ENCODE assay signal across 13 mouse cellular contexts in genomic region chr5:17877044-17877443, GRCm38 (mm10). TPM values are rescaled to one million over a fixed set of nuclear protein-coding genes. Genes with fewer than 3 reads are reported as not detected.
DNase-seq lines count a peak whose midpoint lies in the region; ATAC-seq and TF ChIP-seq lines count a peak whose summit lies in the region.
"Had no signal": no experiment of that assay in that cellular context is flagged by ENCODE, and none has a peak within 500 bp of the region (broad histone marks: within the 10 kb centered on the region; RNA-seq: fewer than 3 reads in every experiment).

No protein-coding gene starts in this region.

- WGBS in heart, embryonic 14.5 days = 21% methylated on average over 7 of the region's 7 CpGs
- WGBS in heart, embryonic 11.5 days (ENCODE audit: insufficient replicate concordance) = 33% methylated on average over 7 of the region's 7 CpGs
- 49% methylated on average over 7 of the region's 7 CpGs for WGBS in liver, embryonic 12.5 days (ENCODE audit: insufficient replicate concordance)
- WGBS in forebrain, embryonic 15.5 days = 90% methylated on average over 7 of the region's 7 CpGs

- DNase-seq in testis, postnatal 14 days (ENCODE audit: low spot score) = no peak
- DNase-seq in layer of hippocampus, postnatal 25 days (ENCODE audit: extremely low spot score in 1 of 2, low spot score in 1 of 2) = no peak
- DNase-seq in kidney, adult 11 months = no peak
- DNase-seq: cerebellum, postnatal 10 days; right cerebral cortex, postnatal 14 days; thymus, postnatal 25 days had no signal

- no peak overlapping the region; the same call in 1 of the 2 replicates for H3K4me2 ChIP-seq in heart, embryonic 14.5 days (ENCODE audit: low read length)
- no peak overlapping the region for H3K4me2 ChIP-seq in heart, embryonic 11.5 days
- H3K4me2 ChIP-seq in liver, embryonic 12.5 days = no peak overlapping the region
- H3K4me2 ChIP-seq in forebrain, embryonic 15.5 days (replicated peaks) = no peak overlapping the region
- H3K4me2 ChIP-seq: forebrain, embryonic 13.5 days had no signal

- no peaks in the 10 kb centered on the region for H3K36me3 ChIP-seq in heart, embryonic 14.5 days (ENCODE audit: control insufficient read depth, insufficient read depth, low read length)
- H3K36me3 ChIP-seq in heart, embryonic 11.5 days (ENCODE audit: control insufficient read depth, insufficient read depth, low read length) = no peaks in the 10 kb centered on the region
- H3K36me3 ChIP-seq in testis, adult 2 months (ENCODE audit: control insufficient read depth, insufficient read depth, low read length) = no peaks in the 10 kb centered on the region
- H3K36me3 ChIP-seq in liver, embryonic 12.5 days = no peaks in the 10 kb centered on the region
- no peaks in the 10 kb centered on the region for H3K36me3 ChIP-seq in forebrain, embryonic 15.5 days
- H3K36me3 ChIP-seq: midbrain, embryonic 10.5 days had no signal

- no peak for ATAC-seq in heart, embryonic 14.5 days (ENCODE audit: insufficient number of reproducible peaks, insufficient read depth, low FRiP score, low read depth)
- no peak for ATAC-seq in heart, embryonic 11.5 days (replicated peaks; ENCODE audit: insufficient number of reproducible peaks, low FRiP score, low TSS enrichment)
- peak; percentile 70 for ATAC-seq in liver, embryonic 12.5 days
- ATAC-seq in forebrain, embryonic 15.5 days (replicated peaks) = no peak
- ATAC-seq: forebrain, embryonic 13.5 days had no signal

- H3K4me3 ChIP-seq in heart, embryonic 14.5 days (ENCODE audit: control insufficient read depth in 1 of 2, insufficient read depth in 1 of 2, low read depth in 1 of 2, low read length in 2 of 2) = no peak overlapping the region
- H3K4me3 ChIP-seq in heart, embryonic 11.5 days (ENCODE audit: low read depth, low read length) = no peak overlapping the region
- H3K4me3 ChIP-seq in testis, adult 2 months (ENCODE audit: control insufficient read depth, low read depth, low read length) = no peak overlapping the region
- no peak overlapping the region for H3K4me3 ChIP-seq in liver, embryonic 12.5 days
- H3K4me3 ChIP-seq in forebrain, embryonic 15.5 days = no peak overlapping the region
- H3K4me3 ChIP-seq: forebrain, embryonic 13.5 days; midbrain, embryonic 10.5 days had no signal

- H3K9ac ChIP-seq in heart, embryonic 14.5 days (ENCODE audit: low read length) = no peak overlapping the region
- no peak overlapping the region for H3K9ac ChIP-seq in heart, embryonic 11.5 days (ENCODE audit: low read depth, low read length)
- no peak overlapping the region for H3K9ac ChIP-seq in liver, embryonic 12.5 days
- no peak overlapping the region for H3K9ac ChIP-seq in forebrain, embryonic 15.5 days (replicated peaks)
- H3K9ac ChIP-seq: forebrain, embryonic 13.5 days had no signal

- H3K9me3 ChIP-seq in heart, embryonic 14.5 days (ENCODE audit: control insufficient read depth, low read length) = no peaks in the 10 kb centered on the region
- H3K9me3 ChIP-seq in heart, embryonic 11.5 days (replicated peaks; ENCODE audit: control insufficient read depth, low read length) = no peaks in the 10 kb centered on the region
- no peaks in the 10 kb centered on the region for H3K9me3 ChIP-seq in liver, embryonic 12.5 days (replicated peaks)
- no peaks in the 10 kb centered on the region for H3K9me3 ChIP-seq in forebrain, embryonic 15.5 days
- H3K9me3 ChIP-seq: forebrain, embryonic 13.5 days; midbrain, embryonic 10.5 days had no signal

- H3K27me3 ChIP-seq in heart, embryonic 14.5 days (ENCODE audit: control insufficient read depth, insufficient read depth, low read length) = no peaks in the 10 kb centered on the region
- H3K27me3 ChIP-seq in heart, embryonic 11.5 days (ENCODE audit: control insufficient read depth, insufficient read depth, low read length) = no peaks in the 10 kb centered on the region
- H3K27me3 ChIP-seq in testis, adult 2 months (ENCODE audit: control insufficient read depth, insufficient read depth, low read length) = no peaks in the 10 kb centered on the region
- H3K27me3 ChIP-seq in liver, embryonic 12.5 days (replicated peaks) = no peaks in the 10 kb centered on the region
- H3K27me3 ChIP-seq in forebrain, embryonic 15.5 days = no peaks in the 10 kb centered on the region
- H3K27me3 ChIP-seq: forebrain, embryonic 13.5 days had no signal

- peak overlapping the region; percentile 44 to 67; a peak in 3 of 4 replicates for H3K27ac ChIP-seq in heart, embryonic 14.5 days (replicated peaks in 1 of 2; ENCODE audit: control insufficient read depth in 1 of 2, insufficient read depth in 1 of 2, low read depth in 2 of 2, low read length in 2 of 2)
- no peak overlapping the region; the same call in 1 of the 2 replicates for H3K27ac ChIP-seq in heart, embryonic 11.5 days (ENCODE audit: low read depth, low read length)
- H3K27ac ChIP-seq in testis, adult 2 months (ENCODE audit: control insufficient read depth, insufficient read depth, low read depth, low read length) = peak overlapping the region; percentile 53; the same call in 1 of the 2 replicates
- no peak overlapping the region for H3K27ac ChIP-seq in liver, embryonic 12.5 days
- H3K27ac ChIP-seq in forebrain, embryonic 15.5 days (replicated peaks) = no peak overlapping the region
- H3K27ac ChIP-seq: forebrain, embryonic 13.5 days; midbrain, embryonic 10.5 days had no signal

- TF ChIP-seq CTCF in testis, adult 2 months (IDR thresholded peaks at IDR 0.05; ENCODE audit: control insufficient read depth, insufficient read depth, insufficient replicate concordance, low read depth, low read length) = no peak

- peaks cover 0 to 17% of the 10 kb centered on the region in 2 experiments; a peak in 3 of 4 replicates for H3K4me1 ChIP-seq in heart, embryonic 14.5 days (ENCODE audit: control insufficient read depth in 2 of 2, insufficient read depth in 2 of 2, low read length in 2 of 2)
- peaks cover 7% of the 10 kb centered on the region; the same call in 1 of the 2 replicates for H3K4me1 ChIP-seq in heart, embryonic 11.5 days (ENCODE audit: control insufficient read depth, insufficient read depth, low read length)
- no peaks in the 10 kb centered on the region for H3K4me1 ChIP-seq in testis, adult 2 months (ENCODE audit: control insufficient read depth, insufficient read depth, low read length)
- H3K4me1 ChIP-seq in liver, embryonic 12.5 days = no peaks in the 10 kb centered on the region
- H3K4me1 ChIP-seq in forebrain, embryonic 15.5 days = no peaks in the 10 kb centered on the region
- H3K4me1 ChIP-seq: forebrain, embryonic 13.5 days; midbrain, embryonic 10.5 days had no signal

- no peak for TF ChIP-seq POLR2A in testis, adult 2 months (IDR thresholded peaks at IDR 0.05; ENCODE audit: control insufficient read depth, low read depth, low read length)

RNA-seq across cellular contexts. Expression of gene Cd36, which starts 11.6 kb away (rescaled TPM):
- 149 TPM in 2 replicates for polyA plus RNA-seq in heart, embryonic 14.5 days (2014; fragmentation: Nextera tagmentation; extraction: Ambion mirVana)
- 46.8 and 56.2 TPM in 2 replicates for polyA plus RNA-seq in heart, embryonic 11.5 days (2014; fragmentation: Nextera tagmentation; extraction: Ambion mirVana)
- 3.2 and 5.0 TPM in 2 replicates for polyA plus RNA-seq in testis, adult 2 months (2012; rRNA removed)
- polyA plus RNA-seq in liver, embryonic 12.5 days (2016; fragmentation: Nextera tagmentation; extraction: Ambion mirVana) = 10.3 and 11.0 TPM in 2 replicates
- total RNA-seq in layer of hippocampus, postnatal 25 days (2021) = 1 to 10 TPM; 1.6 to 2.0 TPM
- 0.66 and 0.96 TPM in 2 replicates for polyA plus RNA-seq in forebrain, embryonic 15.5 days (2015; fragmentation: Nextera tagmentation; extraction: Ambion mirVana)

Comparison
In these comparisons a context has a peak if more than half of its experiments do, and no peak if none do; other contexts are left out.
1. H3K27ac ChIP-seq: peak in heart, embryonic 14.5 days (2 of 2) and testis, adult 2 months (single experiment); none in heart, embryonic 11.5 days (single experiment), liver, embryonic 12.5 days (single experiment) and forebrain, embryonic 15.5 days (single experiment).